Mouse (Mus musculus): ENCODE data around the gene Sh3bgrl. TPM values are rescaled to one million over a fixed set of nuclear protein-coding genes. Genes with fewer than 3 reads are reported as not detected.
"Not testable (repeated sequence)": the region's sequence is repeated elsewhere in the genome, so short reads cannot be mapped to it uniquely, and the experiment has no call there.

Sh3bgrl gene
- polyA plus RNA-seq (2014; fragmentation: Nextera tagmentation; extraction: Ambion mirVana): 115 and 128 TPM in 2 replicates

GRCm38 (mm10) chrX:109095245-109096242 lies at the start of gene Sh3bgrl:
Gene Sh3bgrl, plus strand, starts transcription at chrX:109095365.
- Histone ChIP-seq H3K27me3 (replicated peaks; ENCODE audit: control insufficient read depth, insufficient read depth, low read length) (no peaks in the 10 kb centered on the region), H3K4me2 (ENCODE audit: low read length) (peak within 1 kb of the TSS; percentile 38), H3K9me3 (ENCODE audit: control insufficient read depth, low read length) (no peaks in the 10 kb centered on the region), H3K4me1 (replicated peaks; ENCODE audit: control insufficient read depth, insufficient read depth, low read length) (no peaks in the 10 kb centered on the region), H3K36me3 (ENCODE audit: control insufficient read depth, insufficient read depth, low read length) (no peaks in the 10 kb centered on the region), H3K27ac (ENCODE audit: low read depth) (peak within 1 kb of the TSS; percentile 88), H3K9ac (ENCODE audit: low read length) (peak within 1 kb of the TSS; percentile 57), H3K4me3 (ENCODE audit: low read depth, low read length) (peak within 1 kb of the TSS; percentile 52)
- DNase-seq (ENCODE audit: low spot score) (peak; percentile 76), ATAC-seq (replicated peaks; ENCODE audit: low FRiP score, low TSS enrichment, low read depth) (peak; percentile 98)
- 13% methylated on average over 26 of the region's 26 CpGs for WGBS

GRCm38 (mm10) chrX:109047773-109048172 lies 47.4 kb upstream of the Sh3bgrl start:
- Histone ChIP-seq H3K36me3 (ENCODE audit: control insufficient read depth, insufficient read depth, low read length) (no peaks in the 10 kb centered on the region), H3K9ac (ENCODE audit: low read length) (no peak overlapping the region), H3K9me3 (ENCODE audit: control insufficient read depth, low read length) (no peaks in the 10 kb centered on the region), H3K4me3 (ENCODE audit: low read depth, low read length) (no peak overlapping the region), H3K4me1 (replicated peaks; ENCODE audit: control insufficient read depth, insufficient read depth, low read length) (no peaks in the 10 kb centered on the region), H3K27me3 (replicated peaks; ENCODE audit: control insufficient read depth, insufficient read depth, low read length) (no peaks in the 10 kb centered on the region), H3K4me2 (ENCODE audit: low read length) (no peak overlapping the region), H3K27ac (ENCODE audit: low read depth) (no peak overlapping the region)
- WGBS: 55% methylated on average over 1 of the region's 1 CpGs
- DNase-seq (ENCODE audit: low spot score): no peak
- no peak for ATAC-seq (replicated peaks; ENCODE audit: low FRiP score, low TSS enrichment, low read depth)

GRCm38 (mm10) chrX:109071719-109072118 lies 23.4 kb upstream of the Sh3bgrl start:
- Histone ChIP-seq H3K4me3 (ENCODE audit: low read depth, low read length) (no peak overlapping the region), H3K4me1 (replicated peaks; ENCODE audit: control insufficient read depth, insufficient read depth, low read length) (no peaks in the 10 kb centered on the region), H3K4me2 (ENCODE audit: low read length) (no peak overlapping the region), H3K27ac (ENCODE audit: low read depth) (no peak overlapping the region), H3K36me3 (ENCODE audit: control insufficient read depth, insufficient read depth, low read length) (no peaks in the 10 kb centered on the region), H3K9me3 (ENCODE audit: control insufficient read depth, low read length) (no peaks in the 10 kb centered on the region), H3K27me3 (replicated peaks; ENCODE audit: control insufficient read depth, insufficient read depth, low read length) (no peaks in the 10 kb centered on the region), H3K9ac (ENCODE audit: low read length) (no peak overlapping the region)
- DNase-seq (ENCODE audit: low spot score) (no peak), ATAC-seq (replicated peaks; ENCODE audit: low FRiP score, low TSS enrichment, low read depth) (no peak)
- WGBS: 82% methylated on average over 3 of the region's 3 CpGs

- no peak overlapping the region for H3K4me2 ChIP-seq (ENCODE audit: low read length)
- H3K9ac ChIP-seq (ENCODE audit: low read length): no peak overlapping the region
- no peak overlapping the region for H3K4me3 ChIP-seq (ENCODE audit: low read depth, low read length)
- ATAC-seq (replicated peaks; ENCODE audit: low FRiP score, low TSS enrichment, low read depth) (no peak), DNase-seq (ENCODE audit: low spot score) (no peak)
- WGBS: 56% methylated on average over 1 of the region's 1 CpGs
- no peaks in the 10 kb centered on the region for H3K9me3 ChIP-seq (ENCODE audit: control insufficient read depth, low read length)
- H3K36me3 ChIP-seq (ENCODE audit: control insufficient read depth, insufficient read depth, low read length): no peaks in the 10 kb centered on the region
- H3K27me3 ChIP-seq (replicated peaks; ENCODE audit: control insufficient read depth, insufficient read depth, low read length): no peaks in the 10 kb centered on the region
- no peaks in the 10 kb centered on the region for H3K4me1 ChIP-seq (replicated peaks; ENCODE audit: control insufficient read depth, insufficient read depth, low read length)
- H3K27ac ChIP-seq (ENCODE audit: low read depth): no peak overlapping the region
Observed at GRCm38 (mm10) chrX:109075716-109076115, 19.4 kb upstream of the Sh3bgrl start.

- Histone ChIP-seq H3K4me1 (replicated peaks; ENCODE audit: control insufficient read depth, insufficient read depth, low read length) (no peaks in the 10 kb centered on the region), H3K27me3 (replicated peaks; ENCODE audit: control insufficient read depth, insufficient read depth, low read length) (no peaks in the 10 kb centered on the region), H3K9ac (ENCODE audit: low read length) (no peak overlapping the region), H3K4me2 (ENCODE audit: low read length) (no peak overlapping the region), H3K4me3 (ENCODE audit: low read depth, low read length) (no peak overlapping the region), H3K27ac (ENCODE audit: low read depth) (no peak overlapping the region), H3K36me3 (ENCODE audit: control insufficient read depth, insufficient read depth, low read length) (no peaks in the 10 kb centered on the region), H3K9me3 (ENCODE audit: control insufficient read depth, low read length) (no peaks in the 10 kb centered on the region)
- ATAC-seq (replicated peaks; ENCODE audit: low FRiP score, low TSS enrichment, low read depth) (no peak), DNase-seq (ENCODE audit: low spot score) (no peak)
- WGBS: 20% methylated on average over 3 of the region's 3 CpGs
Observed at GRCm38 (mm10) chrX:109076355-109076754, 18.8 kb upstream of the Sh3bgrl start.

- not testable (repeated sequence) for ATAC-seq (replicated peaks; ENCODE audit: low FRiP score, low TSS enrichment, low read depth)
Observed at GRCm38 (mm10) chrX:109079354-109079753, 15.8 kb upstream of the Sh3bgrl start.

GRCm38 (mm10) chrX:109087073-109087472 lies 8.1 kb upstream of the Sh3bgrl start:
- Histone ChIP-seq H3K9me3 (ENCODE audit: control insufficient read depth, low read length) (no peaks in the 10 kb centered on the region), H3K9ac (ENCODE audit: low read length) (no peak overlapping the region), H3K36me3 (ENCODE audit: control insufficient read depth, insufficient read depth, low read length) (no peaks in the 10 kb centered on the region), H3K27me3 (replicated peaks; ENCODE audit: control insufficient read depth, insufficient read depth, low read length) (no peaks in the 10 kb centered on the region), H3K4me3 (ENCODE audit: low read depth, low read length) (no peak overlapping the region), H3K4me2 (ENCODE audit: low read length) (no peak overlapping the region), H3K4me1 (replicated peaks; ENCODE audit: control insufficient read depth, insufficient read depth, low read length) (no peaks in the 10 kb centered on the region), H3K27ac (ENCODE audit: low read depth) (no peak overlapping the region)
- no peak for DNase-seq (ENCODE audit: low spot score)
- ATAC-seq (replicated peaks; ENCODE audit: low FRiP score, low TSS enrichment, low read depth): no peak

More at GRCm38 (mm10) chrX:109079354-109079753, 15.8 kb upstream of the Sh3bgrl start:
- H3K9me3 ChIP-seq (ENCODE audit: control insufficient read depth, low read length); DNase-seq (ENCODE audit: low spot score); H3K4me3 ChIP-seq (ENCODE audit: low read depth, low read length); H3K36me3 ChIP-seq (ENCODE audit: control insufficient read depth, insufficient read depth, low read length); H3K4me1 ChIP-seq (replicated peaks; ENCODE audit: control insufficient read depth, insufficient read depth, low read length); H3K9ac ChIP-seq (ENCODE audit: low read length); H3K27me3 ChIP-seq (replicated peaks; ENCODE audit: control insufficient read depth, insufficient read depth, low read length); H3K4me2 ChIP-seq (ENCODE audit: low read length); H3K27ac ChIP-seq (ENCODE audit: low read depth): not testable (repeated sequence)
- WGBS: 40% methylated on average over 3 of the region's 4 CpGs

GRCm38 (mm10) chrX:109094800-109095199 lies 365 bp upstream of the Sh3bgrl start:
- H3K4me2 ChIP-seq (ENCODE audit: low read length): peak overlapping the region; percentile 38
- peak overlapping the region; percentile 57 for H3K9ac ChIP-seq (ENCODE audit: low read length)
- H3K36me3 ChIP-seq (ENCODE audit: control insufficient read depth, insufficient read depth, low read length): no peaks in the 10 kb centered on the region
- WGBS: 12% methylated on average over 4 of the region's 4 CpGs
- no peaks in the 10 kb centered on the region for H3K4me1 ChIP-seq (replicated peaks; ENCODE audit: control insufficient read depth, insufficient read depth, low read length)
- ATAC-seq (replicated peaks; ENCODE audit: low FRiP score, low TSS enrichment, low read depth) (no peak), DNase-seq (ENCODE audit: low spot score) (no peak)
- H3K4me3 ChIP-seq (ENCODE audit: low read depth, low read length): peak overlapping the region; percentile 52
- H3K9me3 ChIP-seq (ENCODE audit: control insufficient read depth, low read length): no peaks in the 10 kb centered on the region
- peak overlapping the region; percentile 88 for H3K27ac ChIP-seq (ENCODE audit: low read depth)
- no peaks in the 10 kb centered on the region for H3K27me3 ChIP-seq (replicated peaks; ENCODE audit: control insufficient read depth, insufficient read depth, low read length)
